Mouse (Mus musculus) olfactory bulb, adult 2 months (tissue): ENCODE data around the gene Foxp1.

Source experiments
- CTCF ChIP-seq: fragments of 200-500 bp; IDR thresholded peaks from 2 replicates; pipeline ENCODE4 v1.5.1; 2012; ENCODE audit warnings: low read depth, mild to moderate bottlenecking, low read length, moderate library complexity; ENCODE audit not compliant: insufficient read depth
- POLR2A ChIP-seq: fragments of 200-500 bp; IDR thresholded peaks from 2 replicates; pipeline ENCODE4 v1.6.1; 2012; ENCODE audit warnings: mild to moderate bottlenecking, low read depth, low read length, moderate library complexity; ENCODE audit not compliant: insufficient read depth

- no peak for TF ChIP-seq POLR2A
- no peak for TF ChIP-seq CTCF
Measured at GRCm38 (mm10) chr6:99184051-99184450, 338.5 kb downstream of the Foxp1 start.
